Mouse (Mus musculus) brain, embryonic 14.5 days (tissue): ENCODE results near the gene Cep55. TPM values are rescaled to one million over a fixed set of nuclear protein-coding genes. Genes with fewer than 3 reads are reported as not detected.

ENCODE experiments used
- DNase-seq: peaks from one replicate; pipeline ENCODE4 v3.0.0-alpha.2; 2011; ENCODE audit warnings: low read depth
- CTCF ChIP-seq: fragments of 200-500 bp; IDR thresholded peaks from 2 replicates; pipeline ENCODE4 v1.5.1; 2012; ENCODE audit warnings: inconsistent platforms, mild to moderate bottlenecking, moderate library complexity, borderline replicate concordance; ENCODE audit not compliant: insufficient read depth, insufficient read length; ENCODE audit errors: extremely low read depth
- POLR2A ChIP-seq: fragments of 200-500 bp; IDR thresholded peaks from 2 replicates; pipeline ENCODE4 v1.6.1; 2012; ENCODE audit warnings: mild to moderate bottlenecking, inconsistent platforms, borderline replicate concordance; ENCODE audit not compliant: poor library complexity, insufficient read depth, insufficient read length, severe bottlenecking; ENCODE audit errors: extremely low read depth
- polyA plus RNA-seq: library from polyadenylated mRNA; depleted of rRNA; stranded (reverse); fragments of >200 nt; gene quantifications from 2 replicates; pipeline ENCODE4 v1.2.3, GENCODE M21; 2012

Gene Cep55
- polyA plus RNA-seq, 1 experiment = 9.3 TPM

- TF ChIP-seq POLR2A (no peak), CTCF (no peak)
- no peak for DNase-seq
Measured at GRCm38 (mm10) chr19:38029292-38029691, 25.5 kb upstream of the Cep55 start.

DNA sequence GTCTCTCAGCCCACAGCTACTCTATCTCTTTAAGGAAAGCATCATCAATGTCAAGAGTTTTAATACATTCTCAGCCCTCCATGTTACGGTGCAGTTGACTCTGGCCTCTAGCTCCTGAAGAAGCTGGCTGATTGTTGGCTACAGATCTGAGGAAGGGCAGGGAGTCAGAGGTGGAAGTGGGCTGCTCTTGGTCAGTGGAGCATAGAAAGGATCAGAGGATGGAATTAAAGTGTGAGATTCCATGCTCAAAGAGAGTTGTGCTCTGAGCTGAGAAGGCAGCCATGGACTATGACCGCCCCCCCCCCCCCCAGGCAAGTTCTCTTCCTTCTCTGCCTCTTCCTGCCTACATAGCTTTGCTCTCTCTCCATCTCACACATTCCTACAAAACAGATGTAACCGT lies 24.9 kb upstream of the Cep55 start:
- no peak for DNase-seq
- TF ChIP-seq CTCF (no peak), POLR2A (no peak)

- DNase-seq = peak; percentile 72
- TF ChIP-seq POLR2A (no peak), CTCF (no peak)
Measured at GRCm38 (mm10) chr19:38030673-38031137, 24.1 kb upstream of the Cep55 start.

GRCm38 (mm10) chr19:38031144-38031543 lies 23.7 kb upstream of the Cep55 start:
- no peak for DNase-seq
- no peak for TF ChIP-seq POLR2A
- no peak for TF ChIP-seq CTCF

- no peak for DNase-seq
Measured at GRCm38 (mm10) chr19:38032993-38033734, 21.6 kb upstream of the Cep55 start.

GRCm38 (mm10) chr19:38033735-38034057 lies 21.1 kb upstream of the Cep55 start:
- TF ChIP-seq POLR2A = no peak
- no peak for TF ChIP-seq CTCF
- DNase-seq = no peak

More at GRCm38 (mm10) chr19:38032993-38033734, 21.6 kb upstream of the Cep55 start:
- TF ChIP-seq POLR2A = no peak
- no peak for TF ChIP-seq CTCF

- no peak for DNase-seq
- TF ChIP-seq CTCF = no peak
- TF ChIP-seq POLR2A = no peak
Measured at GRCm38 (mm10) chr19:38034696-38035095, 20.1 kb upstream of the Cep55 start.

DNA sequence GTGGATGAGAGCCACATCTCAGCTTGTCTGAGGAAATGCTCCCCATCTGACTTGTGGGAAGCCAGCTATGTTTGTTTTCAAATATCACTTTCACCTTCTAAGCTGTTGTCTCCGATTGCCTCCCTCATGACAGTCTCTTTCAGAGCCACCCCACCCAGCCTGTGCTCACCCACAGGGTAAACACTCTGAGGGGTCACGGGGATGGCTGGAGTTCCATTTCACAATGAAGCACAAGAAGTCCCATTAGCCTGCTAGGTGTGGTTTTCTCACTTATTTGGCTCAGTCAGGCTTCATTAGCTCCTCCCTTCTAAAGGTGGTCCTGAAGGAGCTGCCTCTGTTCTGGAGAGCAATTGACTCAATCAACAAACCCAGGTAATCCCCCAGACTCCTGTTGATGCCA lies 19.0 kb upstream of the Cep55 start:
- DNase-seq = no peak
- TF ChIP-seq CTCF (no peak), POLR2A (no peak)

GRCm38 (mm10) chr19:38038267-38038666 lies 16.5 kb upstream of the Cep55 start:
- TF ChIP-seq CTCF (no peak), POLR2A (no peak)
- no peak for DNase-seq

DNA sequence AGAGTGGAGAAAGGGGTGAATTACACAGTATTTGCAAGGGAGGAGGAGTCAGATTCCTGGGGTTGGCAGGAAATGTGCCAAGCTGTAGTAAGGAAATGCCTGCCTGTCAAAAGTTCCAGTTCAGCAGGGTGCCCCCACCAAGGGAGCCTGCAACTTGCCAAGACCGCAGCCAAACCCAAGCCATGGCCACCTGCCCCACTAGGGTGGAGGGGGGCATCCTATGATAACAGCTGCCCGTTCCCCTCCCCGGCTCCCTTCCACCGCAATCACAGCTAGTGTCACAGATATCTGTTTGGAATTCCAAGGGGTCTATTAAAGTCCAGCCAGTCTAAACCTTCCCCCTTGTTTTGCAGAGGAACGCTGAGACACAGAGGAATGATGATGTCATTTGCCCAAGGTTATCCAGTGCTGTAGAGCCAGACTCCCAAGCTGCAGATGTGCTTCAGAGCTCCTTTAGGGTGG lies 12.5 kb upstream of the Cep55 start:
- TF ChIP-seq POLR2A (no peak), CTCF (no peak)
- no peak for DNase-seq

- TF ChIP-seq POLR2A = no peak
- TF ChIP-seq CTCF = peak; percentile 29; the same call in 1 of the 2 replicates
- peak; percentile 49 for DNase-seq
Measured at GRCm38 (mm10) chr19:38043281-38043981, 11.4 kb upstream of the Cep55 start, which contains the start of gene Myof. Gene Myof, minus strand, starts transcription at chr19:38043577.

- no peak for DNase-seq
- no peak for TF ChIP-seq POLR2A
- no peak for TF ChIP-seq CTCF
Measured at GRCm38 (mm10) chr19:38045198-38045597, 9.6 kb upstream of the Cep55 start.

DNA sequence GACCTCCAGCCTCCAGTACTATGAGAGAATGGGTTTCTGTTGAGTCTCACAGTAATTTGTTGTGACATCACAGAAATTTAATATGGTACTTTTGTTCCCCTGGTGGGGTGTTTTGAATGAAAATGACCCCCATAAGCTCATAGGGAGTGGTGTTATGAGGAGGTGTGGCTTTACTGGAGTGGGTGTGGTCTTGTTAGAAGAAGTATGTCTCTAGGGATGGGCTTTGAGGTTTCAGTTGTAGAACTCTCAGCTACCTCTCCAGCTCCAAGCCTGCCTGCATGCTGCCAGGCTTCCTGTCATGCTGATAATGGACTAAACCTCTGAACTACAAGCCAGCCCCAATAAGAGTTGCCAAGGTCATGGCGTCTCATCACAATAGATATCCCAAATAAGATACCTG lies 5.1 kb upstream of the Cep55 start:
- no peak for DNase-seq
- no peak for TF ChIP-seq CTCF
- TF ChIP-seq POLR2A = no peak

DNA sequence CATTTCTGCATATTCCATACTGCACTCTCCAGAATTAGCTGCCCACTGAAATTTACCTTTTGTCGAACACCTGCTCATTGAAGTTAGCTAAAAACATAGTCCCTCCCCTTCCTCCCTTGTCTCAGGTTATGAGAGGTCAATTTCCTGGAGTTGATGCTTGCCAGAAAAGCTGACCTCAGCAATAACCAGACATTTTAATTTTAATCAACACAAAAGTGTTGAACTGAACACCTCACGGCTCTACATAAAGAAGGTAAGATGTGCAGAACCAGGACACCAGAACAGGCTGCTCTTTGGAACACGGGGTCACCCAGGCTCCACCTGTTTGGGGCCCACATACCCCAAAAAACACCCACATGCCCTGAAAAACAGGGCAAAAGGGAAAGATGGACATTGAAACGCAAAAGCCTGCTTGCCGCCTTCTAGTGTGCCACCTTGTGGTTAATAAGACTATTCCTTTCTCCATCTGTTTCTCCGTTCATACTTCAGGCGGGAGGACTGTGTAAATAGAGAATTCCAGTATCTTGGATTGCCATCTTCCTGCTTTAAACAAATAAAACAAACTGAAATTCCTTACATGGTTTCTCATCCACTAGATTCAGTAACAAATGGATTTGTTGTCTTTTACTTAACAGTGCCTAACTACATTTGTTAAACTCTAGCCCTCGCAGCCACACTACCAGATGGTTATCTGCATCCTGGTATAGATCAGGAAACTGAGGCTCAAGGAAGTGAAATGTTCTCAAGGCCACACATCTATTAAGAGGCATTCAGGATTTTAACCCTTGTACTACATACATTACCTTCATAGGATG lies 1.4 kb upstream of the Cep55 start:
- DNase-seq = peak; percentile 83
- TF ChIP-seq CTCF (peak; percentile 60; the same call in 1 of the 2 replicates), POLR2A (no peak)
